Mouse (Mus musculus) yolk sac, embryonic 10.5 days (tissue): ENCODE measurements around the gene Gm14214.

Experiments
- DNase-seq: peaks from one replicate; pipeline ENCODE4 v3.0.0-alpha.2; 2017; ENCODE audit warnings: low spot score

The Gm14214 gene

GRCm38 (mm10) chr2:154730841-154731240, 39.0 kb downstream of the Gm14214 start:
- DNase-seq: no peak

- DNase-seq: no peak
Measured at GRCm38 (mm10) chr2:154729737-154730136, 40.1 kb downstream of the Gm14214 start.

- no peak for DNase-seq
Measured at GRCm38 (mm10) chr2:154723473-154723872, 46.4 kb downstream of the Gm14214 start.

- DNase-seq: no peak
Measured at GRCm38 (mm10) chr2:154720315-154720714, 49.5 kb downstream of the Gm14214 start.
